Mouse (Mus musculus) small intestine, adult 2 months (tissue): ENCODE measurements around the gene Bdkrb1.

Source experiments
- CTCF ChIP-seq: fragments of 200-500 bp; IDR thresholded peaks from 2 replicates; pipeline ENCODE4 v1.5.1; 2012; ENCODE audit warnings: low read depth, mild to moderate bottlenecking, control low read depth, inconsistent platforms, low read length, moderate library complexity, mixed read lengths; ENCODE audit not compliant: insufficient replicate concordance, insufficient read length; ENCODE audit errors: extremely low read depth
- POLR2A ChIP-seq: fragments of 200-500 bp; IDR thresholded peaks from 2 replicates; pipeline ENCODE4 v1.6.1; 2012; ENCODE audit warnings: low read depth, mild to moderate bottlenecking, control low read depth, inconsistent platforms, low read length, moderate library complexity

GRCm38 (mm10) chr12:105613559-105613958 lies 10.7 kb downstream of the Bdkrb1 start:
- no peak for TF ChIP-seq CTCF
- no peak for TF ChIP-seq POLR2A
